Mouse (Mus musculus): Measurements from ENCODE around the gene 9130023H24Rik.

Gene 9130023H24Rik

GRCm38 (mm10) chr7:128246496-128247391, 8.9 kb upstream of the 9130023H24Rik start, which contains the start of gene Tgfb1i1:
Gene Tgfb1i1, plus strand, starts transcription at chr7:128246812.
- no peak for DNase-seq

DNA sequence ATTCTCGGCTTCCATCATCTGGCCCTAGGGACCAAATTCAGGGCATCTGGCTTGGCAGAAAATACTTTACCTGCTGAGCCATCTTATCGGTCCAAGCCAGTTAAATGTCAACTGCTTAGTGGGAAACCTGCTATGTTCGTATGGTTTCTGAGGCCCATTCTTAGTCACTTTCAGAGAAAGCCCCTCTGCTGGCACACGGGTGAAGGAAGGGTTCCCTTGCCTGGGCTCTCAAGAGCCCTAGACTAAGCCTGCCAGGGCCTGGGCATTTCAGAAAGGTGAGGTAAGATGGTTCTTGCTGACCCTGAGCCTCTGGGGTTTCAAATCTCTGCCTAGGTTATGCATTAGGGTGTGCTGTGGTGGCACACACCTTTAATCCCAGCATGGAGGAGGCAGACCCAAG, 7.7 kb upstream of the 9130023H24Rik start:
- no peak for DNase-seq

DNA sequence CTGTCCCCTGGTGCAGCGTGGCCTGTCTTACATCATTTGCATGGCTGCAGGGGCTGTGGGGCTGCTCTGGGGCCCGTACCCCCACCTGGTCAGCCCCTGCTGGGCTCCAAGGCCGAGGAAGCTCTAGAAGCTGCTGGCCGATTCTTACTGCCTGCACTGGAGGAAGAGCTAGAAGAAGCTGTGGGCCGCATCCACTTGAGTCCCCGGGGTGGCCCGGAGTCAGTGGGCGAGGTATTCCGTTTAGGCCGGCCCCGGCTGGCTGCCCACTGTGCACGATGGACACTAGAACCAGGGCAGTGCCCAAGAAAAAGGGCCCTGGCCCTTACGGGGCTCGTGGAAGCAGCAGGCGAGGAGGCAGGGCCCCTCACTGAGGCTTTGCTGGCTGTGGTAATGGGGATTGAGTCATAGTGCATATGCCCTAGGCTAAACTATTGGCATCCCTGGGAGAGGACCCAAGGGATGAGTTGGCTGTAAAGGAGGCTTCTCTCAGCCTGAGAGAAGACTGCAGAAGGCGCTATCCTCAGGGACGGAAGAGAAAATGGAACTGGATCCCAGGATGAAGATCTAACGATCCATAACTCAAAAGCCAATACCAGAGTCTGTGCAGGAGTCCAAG, 6.7 kb upstream of the 9130023H24Rik start:
- DNase-seq, result no peak

DNA sequence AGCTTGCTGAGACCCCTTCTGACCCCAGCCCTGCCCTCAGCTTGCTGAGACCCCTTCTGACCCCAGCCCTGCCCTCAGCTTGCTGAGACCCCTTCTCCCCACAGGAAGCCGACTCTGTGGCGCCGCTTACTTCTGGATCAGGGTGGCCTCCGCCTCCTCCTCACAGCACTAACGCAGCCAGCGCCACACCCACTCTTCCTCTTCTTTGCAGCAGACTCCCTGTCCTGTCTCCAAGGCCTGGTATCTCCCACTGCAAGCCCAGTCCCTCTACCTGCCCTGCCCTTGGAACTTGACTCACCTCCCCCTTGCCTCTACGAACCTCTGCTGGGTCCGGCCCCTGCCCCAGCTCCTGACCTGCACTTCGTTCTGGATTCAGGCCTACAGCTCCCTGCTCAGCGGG, 6.1 kb upstream of the 9130023H24Rik start:
- no peak for DNase-seq

DNA sequence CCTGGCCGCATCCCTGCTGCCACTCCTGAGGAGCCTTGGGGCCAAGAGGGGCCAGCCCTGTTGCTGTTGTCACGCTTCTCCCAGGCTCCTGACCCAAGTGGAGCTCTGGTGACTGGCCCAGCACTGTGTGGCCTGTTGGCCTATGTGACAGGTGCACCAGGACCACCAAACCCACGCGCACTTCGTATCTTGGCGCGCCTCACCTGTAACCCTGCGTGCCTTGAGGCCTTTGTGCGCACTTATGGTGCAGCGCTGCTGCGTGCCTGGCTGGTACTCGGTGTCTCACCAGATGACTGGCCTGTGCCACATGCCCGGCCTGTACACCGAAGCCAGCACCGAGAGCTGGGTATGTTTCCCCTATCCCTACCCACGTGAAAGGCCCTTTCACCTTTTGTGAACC, 4.5 kb upstream of the 9130023H24Rik start:
- DNase-seq, result no peak

- DNase-seq, result peak; percentile 23 to 46
Measured at GRCm38 (mm10) chr7:128240131-128240784, 2.4 kb upstream of the 9130023H24Rik start.

DNA sequence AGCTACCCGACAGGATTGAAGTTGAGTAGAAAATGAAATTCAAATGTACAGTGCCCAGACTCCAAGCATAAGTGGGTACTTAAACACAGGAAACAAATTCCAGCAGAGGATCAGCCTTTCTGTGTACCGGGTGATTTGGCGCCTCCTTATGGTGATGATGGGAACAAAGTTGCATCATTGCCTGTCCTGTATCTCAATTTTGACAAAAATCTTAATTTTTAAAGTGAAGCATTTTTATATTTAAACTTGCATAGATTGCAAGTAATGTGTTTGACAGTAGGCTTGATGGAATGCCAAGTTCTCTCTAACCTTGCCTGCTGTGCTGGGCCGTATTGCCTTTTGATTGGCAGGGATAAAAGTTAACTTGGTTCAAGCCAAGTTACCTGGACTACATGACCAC, 1.2 kb upstream of the 9130023H24Rik start:
- DNase-seq, result peak in 1 of 2 experiments; percentile 40

DNA sequence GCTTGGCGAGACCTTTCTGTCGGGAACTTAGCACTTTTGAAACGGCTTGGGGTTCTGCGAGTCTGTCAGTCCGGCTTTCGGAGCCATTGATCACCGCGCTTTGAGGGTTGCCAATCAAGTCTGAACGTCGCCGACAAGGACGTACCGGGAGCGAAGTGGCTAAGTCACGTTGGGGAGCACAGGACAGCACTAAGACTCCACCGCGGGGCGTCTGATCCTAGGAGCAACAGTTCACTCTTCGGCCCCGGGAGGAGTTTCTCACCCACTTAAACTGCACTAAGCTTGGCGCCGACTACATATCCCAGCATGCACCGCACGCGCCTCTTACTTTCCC, 271 bp downstream of the 9130023H24Rik start:
- DNase-seq, result no peak

DNA sequence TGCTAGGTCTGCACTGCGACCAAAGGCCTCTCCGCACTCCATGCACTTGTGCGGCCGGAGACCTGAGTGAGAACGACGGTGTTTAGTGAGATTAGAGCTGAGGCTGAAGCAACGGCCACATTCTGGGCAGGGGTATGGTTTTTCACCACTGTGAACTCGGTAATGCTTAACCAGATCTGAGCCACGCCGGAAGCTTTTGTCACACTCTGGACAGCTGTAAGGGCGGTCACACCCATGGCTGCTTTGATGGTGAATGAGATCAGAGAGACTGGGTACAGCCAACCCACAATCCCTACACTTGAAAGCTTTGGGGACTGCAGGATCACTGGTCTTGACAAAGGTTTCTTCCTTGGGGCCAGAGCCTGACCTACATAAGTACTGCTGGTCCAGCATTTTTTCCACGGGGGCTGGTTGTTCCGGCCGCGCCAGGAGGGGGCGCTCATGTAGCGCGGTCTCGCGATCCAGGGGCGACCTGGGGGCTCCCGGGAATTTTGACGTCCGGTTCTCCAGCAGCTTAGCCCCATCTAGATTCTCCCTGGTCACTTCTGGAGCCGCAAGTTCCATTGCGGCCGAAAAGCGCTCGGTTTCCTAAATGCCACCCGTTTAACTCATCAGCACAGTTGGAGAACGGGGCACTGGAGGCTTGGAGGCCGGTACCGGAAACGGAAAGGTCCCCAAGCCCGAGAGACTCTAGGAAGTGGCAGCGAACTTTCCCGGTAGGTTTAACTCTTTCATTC, 807 bp downstream of the 9130023H24Rik start, which contains the start of gene Armc5:
TSS of gene Armc5 (plus strand) at position 487 of the 737 bp plus-strand sequence.
- peak; percentile 86 to 91 for DNase-seq

GRCm38 (mm10) chr7:128236426-128236825, 1.4 kb downstream of the 9130023H24Rik start:
- no peak for DNase-seq

- DNase-seq, result peak; percentile 79 to 92
Measured at GRCm38 (mm10) chr7:128235481-128235880, 2.4 kb downstream of the 9130023H24Rik start.

DNA sequence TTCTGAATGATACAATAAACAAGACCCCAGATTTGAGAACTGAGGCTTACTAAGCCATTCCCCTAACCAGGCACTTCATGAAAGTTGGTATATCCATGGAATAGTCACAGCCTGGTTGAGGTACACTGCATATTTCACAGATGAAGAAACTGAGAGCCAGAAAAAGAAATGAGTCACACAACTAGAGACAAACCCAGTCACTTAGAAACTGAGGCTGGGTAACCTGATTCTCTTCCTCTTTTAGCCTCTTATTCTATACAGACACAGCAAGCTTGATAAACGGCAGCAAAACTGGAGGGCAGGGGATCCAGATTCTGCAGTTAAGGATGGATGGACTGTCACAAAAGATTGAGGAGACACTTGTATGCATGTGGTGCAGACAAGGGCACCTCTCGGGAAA, 3.0 kb downstream of the 9130023H24Rik start:
- no peak for DNase-seq

- DNase-seq, result no peak
Measured at GRCm38 (mm10) chr7:128231741-128232140, 6.1 kb downstream of the 9130023H24Rik start.

DNA sequence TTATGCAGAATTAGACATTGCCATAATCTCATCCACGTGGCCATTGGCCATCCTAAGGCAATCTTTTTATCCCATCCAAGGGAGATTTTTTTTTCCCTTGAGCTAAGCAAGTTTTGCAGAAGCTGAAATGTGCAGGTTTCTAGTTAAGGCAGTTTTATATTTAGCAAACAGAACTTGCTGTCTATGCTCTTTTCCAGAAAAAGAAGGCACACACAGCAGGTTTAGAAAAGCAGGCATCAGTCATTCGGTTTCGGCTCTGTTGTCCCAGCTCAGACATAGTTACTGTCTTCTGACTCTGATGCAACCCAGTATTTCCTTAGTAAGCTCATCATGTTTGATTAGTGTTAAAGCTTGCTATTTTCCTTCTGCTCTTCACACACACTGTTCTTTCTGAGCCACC, 16.9 kb downstream of the 9130023H24Rik start:
- peak in 1 of 2 experiments; percentile 40 for DNase-seq

DNA sequence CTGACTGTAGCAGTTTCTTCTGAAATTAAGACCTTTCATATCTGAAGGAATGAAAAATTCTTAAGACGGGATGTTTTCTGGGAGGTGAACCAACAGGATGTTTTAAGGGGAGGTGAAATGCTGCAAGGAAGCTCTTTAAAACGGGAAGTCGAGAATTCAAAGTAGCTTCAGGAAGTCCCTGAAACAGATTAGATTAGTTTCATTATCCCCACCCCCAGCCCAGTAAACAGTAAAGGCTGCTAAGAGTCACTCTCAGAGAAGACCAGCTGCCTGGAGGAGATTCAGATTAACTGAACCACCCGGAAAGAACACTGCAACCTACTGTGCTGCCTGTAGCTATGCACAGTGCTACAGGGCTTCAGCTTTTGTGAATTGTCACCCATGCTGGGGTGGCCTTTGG, 17.9 kb downstream of the 9130023H24Rik start:
- DNase-seq, result no peak

GRCm38 (mm10) chr7:128209826-128210225, 28.0 kb downstream of the 9130023H24Rik start:
- DNase-seq, result peak; percentile 59 to 60

DNA sequence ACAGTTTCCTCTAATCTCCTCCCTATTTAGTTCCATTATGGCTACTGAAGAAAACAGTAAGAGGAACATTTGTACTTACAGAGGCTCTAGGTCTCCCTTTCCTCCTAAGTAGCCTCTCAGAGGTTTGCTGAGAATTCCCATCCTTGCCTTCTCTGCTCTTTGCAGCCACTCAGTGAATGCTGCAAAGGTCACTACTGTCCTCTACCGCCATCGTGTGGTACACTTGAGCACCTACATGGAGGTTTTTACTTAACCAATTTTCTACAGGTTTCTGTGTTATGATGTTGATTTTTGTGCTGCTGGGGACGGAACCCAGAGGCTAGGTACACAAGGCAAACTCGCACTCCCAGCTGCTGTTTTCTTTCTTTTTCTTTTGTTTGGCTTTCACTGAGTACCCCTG, 29.6 kb downstream of the 9130023H24Rik start:
- peak in 1 of 2 experiments; percentile 40 for DNase-seq

- no peak for DNase-seq
Measured at GRCm38 (mm10) chr7:128206152-128206551, 31.7 kb downstream of the 9130023H24Rik start, which contains the start of gene Cox6a2. Gene Cox6a2, minus strand, starts transcription at chr7:128206387.

GRCm38 (mm10) chr7:128205695-128206094, 32.1 kb downstream of the 9130023H24Rik start:
- DNase-seq, result no peak

DNA sequence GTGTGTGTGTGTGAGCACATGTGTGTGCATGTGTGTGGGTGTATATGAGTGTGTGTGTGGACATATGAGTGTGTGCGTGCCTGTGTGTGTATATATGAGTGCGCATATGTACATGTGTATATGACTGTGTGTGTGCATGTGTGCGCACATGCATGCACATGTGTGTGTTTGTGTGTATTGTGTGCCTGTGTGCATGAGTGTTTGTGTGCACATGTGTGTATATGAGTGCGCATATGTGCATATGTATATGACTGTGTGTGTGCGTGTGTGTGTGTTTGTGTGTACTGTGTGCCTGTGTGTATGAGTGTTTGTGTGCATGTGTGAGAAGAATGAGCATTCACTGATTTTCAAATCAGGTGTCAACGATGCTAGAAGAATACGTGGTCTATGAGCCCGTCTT, 33.7 kb downstream of the 9130023H24Rik start:
- DNase-seq, result no peak

- DNase-seq, result no peak
Measured at GRCm38 (mm10) chr7:128203071-128203470, 34.8 kb downstream of the 9130023H24Rik start.

GRCm38 (mm10) chr7:128201607-128202006, 36.2 kb downstream of the 9130023H24Rik start:
- DNase-seq, result no peak
